Mouse (Mus musculus): ENCODE results near the gene Cmtr1. TPM values are rescaled to one million over a fixed set of nuclear protein-coding genes. Genes with fewer than 3 reads are reported as not detected.
A peak's percentile ranks its signal among the peaks of the same experiment; 100 is the strongest.

The Cmtr1 gene
- polyA plus RNA-seq, 1 experiment from 2014 or later = 122 TPM

- 95% methylated on average over 4 of the region's 4 CpGs for WGBS
- H3K27ac ChIP-seq = no peak overlapping the region
- H3K36me3 ChIP-seq = peaks cover 84% of the 10 kb centered on the region
- H3K4me2 ChIP-seq = no peak overlapping the region
- H3K4me1 ChIP-seq = no peaks in the 10 kb centered on the region
- no peaks in the 10 kb centered on the region for H3K9me3 ChIP-seq (replicated peaks)
- ATAC-seq (replicated peaks; ENCODE audit: low FRiP score) = no peak
- no peak overlapping the region for H3K9ac ChIP-seq
- no peaks in the 10 kb centered on the region for H3K27me3 ChIP-seq
- H3K4me3 ChIP-seq (replicated peaks) = no peak overlapping the region
These were observed 12.9 kb downstream of the Cmtr1 start for GRCm38 (mm10) chr17:29673325-29673724.

GRCm38 (mm10) chr17:29678526-29678925 lies 18.1 kb downstream of the Cmtr1 start:
- no peak for ATAC-seq (replicated peaks; ENCODE audit: low FRiP score)
- no peak overlapping the region for H3K27ac ChIP-seq
- H3K4me2 ChIP-seq = no peak overlapping the region
- H3K9me3 ChIP-seq (replicated peaks) = no peaks in the 10 kb centered on the region
- peaks cover 12% of the 10 kb centered on the region for H3K4me1 ChIP-seq
- no peak overlapping the region for H3K4me3 ChIP-seq (replicated peaks)
- no peaks in the 10 kb centered on the region for H3K27me3 ChIP-seq
- H3K36me3 ChIP-seq = peaks cover 98% of the 10 kb centered on the region
- H3K9ac ChIP-seq = no peak overlapping the region
- WGBS = 88% methylated on average over 8 of the region's 8 CpGs

GRCm38 (mm10) chr17:29679038-29679767 lies 18.8 kb downstream of the Cmtr1 start:
- ATAC-seq (replicated peaks; ENCODE audit: low FRiP score) = no peak
- Histone ChIP-seq H3K4me3 (replicated peaks) (no peak overlapping the region), H3K27me3 (no peaks in the 10 kb centered on the region), H3K4me1 (peaks cover 12% of the 10 kb centered on the region), H3K9ac (no peak overlapping the region), H3K9me3 (replicated peaks) (no peaks in the 10 kb centered on the region), H3K4me2 (no peak overlapping the region), H3K36me3 (peaks cover 98% of the 10 kb centered on the region), H3K27ac (no peak overlapping the region)
- WGBS = 88% methylated on average over 6 of the region's 6 CpGs

GRCm38 (mm10) chr17:29680174-29680573 lies 19.8 kb downstream of the Cmtr1 start:
- Histone ChIP-seq H3K9ac (no peak overlapping the region), H3K36me3 (peaks cover 98% of the 10 kb centered on the region), H3K27ac (peak overlapping the region; percentile 64), H3K4me1 (peaks cover 12% of the 10 kb centered on the region), H3K9me3 (replicated peaks) (no peaks in the 10 kb centered on the region), H3K4me2 (no peak overlapping the region), H3K4me3 (replicated peaks) (no peak overlapping the region), H3K27me3 (no peaks in the 10 kb centered on the region)
- peak; percentile 46; the same call in 1 of the 2 replicates for ATAC-seq (replicated peaks; ENCODE audit: low FRiP score)
- 68% methylated on average over 2 of the region's 2 CpGs for WGBS

- H3K36me3 ChIP-seq = peaks cover 98% of the 10 kb centered on the region
- no peak overlapping the region for H3K4me3 ChIP-seq (replicated peaks)
- WGBS = 86% methylated on average over 2 of the region's 2 CpGs
These were observed 20.5 kb downstream of the Cmtr1 start for GRCm38 (mm10) chr17:29680921-29681320.

GRCm38 (mm10) chr17:29681669-29682068 lies 21.3 kb downstream of the Cmtr1 start:
- Histone ChIP-seq H3K4me1 (peaks cover 12% of the 10 kb centered on the region), H3K27ac (no peak overlapping the region), H3K9me3 (replicated peaks) (no peaks in the 10 kb centered on the region), H3K36me3 (peaks cover 98% of the 10 kb centered on the region), H3K9ac (no peak overlapping the region), H3K27me3 (no peaks in the 10 kb centered on the region), H3K4me3 (replicated peaks) (no peak overlapping the region), H3K4me2 (no peak overlapping the region)
- 94% methylated on average over 9 of the region's 9 CpGs for WGBS
- no peak for ATAC-seq (replicated peaks; ENCODE audit: low FRiP score)

More at GRCm38 (mm10) chr17:29680921-29681320, 20.5 kb downstream of the Cmtr1 start:
- H3K4me2 ChIP-seq = no peak overlapping the region
- H3K9ac ChIP-seq = no peak overlapping the region
- H3K4me1 ChIP-seq = peaks cover 12% of the 10 kb centered on the region
- H3K27ac ChIP-seq = peak overlapping the region; percentile 64
- no peaks in the 10 kb centered on the region for H3K9me3 ChIP-seq (replicated peaks)
- ATAC-seq (replicated peaks; ENCODE audit: low FRiP score) = no peak
- H3K27me3 ChIP-seq = no peaks in the 10 kb centered on the region

GRCm38 (mm10) chr17:29682261-29682660 lies 21.9 kb downstream of the Cmtr1 start:
- Histone ChIP-seq H3K9ac (no peak overlapping the region), H3K36me3 (peaks cover 98% of the 10 kb centered on the region), H3K4me2 (no peak overlapping the region), H3K4me3 (replicated peaks) (no peak overlapping the region), H3K9me3 (replicated peaks) (no peaks in the 10 kb centered on the region), H3K27me3 (no peaks in the 10 kb centered on the region), H3K4me1 (peaks cover 14% of the 10 kb centered on the region), H3K27ac (no peak overlapping the region)
- WGBS = 88% methylated on average over 7 of the region's 7 CpGs
- no peak for ATAC-seq (replicated peaks; ENCODE audit: low FRiP score)

GRCm38 (mm10) chr17:29683127-29683526 lies 22.7 kb downstream of the Cmtr1 start:
- ATAC-seq (replicated peaks; ENCODE audit: low FRiP score) = no peak
- no peak overlapping the region for H3K27ac ChIP-seq
- H3K9ac ChIP-seq = no peak overlapping the region
- WGBS = 52% methylated on average over 2 of the region's 2 CpGs
- H3K4me3 ChIP-seq (replicated peaks) = no peak overlapping the region
- H3K36me3 ChIP-seq = peaks cover 98% of the 10 kb centered on the region
- no peak overlapping the region for H3K4me2 ChIP-seq
- H3K4me1 ChIP-seq = peaks cover 14% of the 10 kb centered on the region
- H3K9me3 ChIP-seq (replicated peaks) = no peaks in the 10 kb centered on the region
- no peaks in the 10 kb centered on the region for H3K27me3 ChIP-seq

GRCm38 (mm10) chr17:29684275-29684674 lies 23.9 kb downstream of the Cmtr1 start:
- peaks cover 95% of the 10 kb centered on the region for H3K36me3 ChIP-seq
- 97% methylated on average over 4 of the region's 4 CpGs for WGBS
- no peak overlapping the region for H3K9ac ChIP-seq
- H3K4me3 ChIP-seq (replicated peaks) = no peak overlapping the region
- H3K4me2 ChIP-seq = no peak overlapping the region
- no peaks in the 10 kb centered on the region for H3K27me3 ChIP-seq
- H3K27ac ChIP-seq = no peak overlapping the region
- H3K9me3 ChIP-seq (replicated peaks) = no peaks in the 10 kb centered on the region
- peaks cover 14% of the 10 kb centered on the region for H3K4me1 ChIP-seq
- no peak for ATAC-seq (replicated peaks; ENCODE audit: low FRiP score)

- H3K27me3 ChIP-seq = no peaks in the 10 kb centered on the region
- peaks cover 10% of the 10 kb centered on the region; the same call in 1 of the 2 replicates for H3K4me1 ChIP-seq
- H3K36me3 ChIP-seq = peaks cover 97% of the 10 kb centered on the region
- WGBS = 96% methylated on average over 5 of the region's 5 CpGs
- H3K9me3 ChIP-seq (replicated peaks) = no peaks in the 10 kb centered on the region
- ATAC-seq (replicated peaks; ENCODE audit: low FRiP score) = no peak
- no peak overlapping the region for H3K4me2 ChIP-seq
- no peak overlapping the region for H3K9ac ChIP-seq
- no peak overlapping the region for H3K27ac ChIP-seq
- no peak overlapping the region for H3K4me3 ChIP-seq (replicated peaks)
These were observed 26.4 kb downstream of the Cmtr1 start for GRCm38 (mm10) chr17:29686771-29687170.

GRCm38 (mm10) chr17:29687373-29687772 lies 27.0 kb downstream of the Cmtr1 start:
- H3K27me3 ChIP-seq = no peaks in the 10 kb centered on the region
- H3K27ac ChIP-seq = no peak overlapping the region
- peaks cover 94% of the 10 kb centered on the region for H3K36me3 ChIP-seq
- H3K4me1 ChIP-seq = peaks cover 8% of the 10 kb centered on the region; the same call in 1 of the 2 replicates
- no peak for ATAC-seq (replicated peaks; ENCODE audit: low FRiP score)
- no peaks in the 10 kb centered on the region for H3K9me3 ChIP-seq (replicated peaks)
- no peak overlapping the region for H3K9ac ChIP-seq
- 66% methylated on average over 6 of the region's 6 CpGs for WGBS
- no peak overlapping the region for H3K4me2 ChIP-seq
- H3K4me3 ChIP-seq (replicated peaks) = no peak overlapping the region

- H3K4me2 ChIP-seq = no peak overlapping the region
- no peaks in the 10 kb centered on the region for H3K27me3 ChIP-seq
- no peak for ATAC-seq (replicated peaks; ENCODE audit: low FRiP score)
- H3K27ac ChIP-seq = no peak overlapping the region
- peaks cover 89% of the 10 kb centered on the region for H3K36me3 ChIP-seq
- no peak overlapping the region for H3K4me3 ChIP-seq (replicated peaks)
- H3K9ac ChIP-seq = no peak overlapping the region
- 0 out of 2 replicates have a peak, but pooled peaks cover 2% of the 10 kb centered on the region for H3K4me1 ChIP-seq
- no peaks in the 10 kb centered on the region for H3K9me3 ChIP-seq (replicated peaks)
- WGBS = 85% methylated on average over 10 of the region's 10 CpGs
These were observed 28.2 kb downstream of the Cmtr1 start for GRCm38 (mm10) chr17:29688610-29689009.
